Mouse (Mus musculus): ENCODE measurements around the gene Hes5. TPM values are rescaled to one million over a fixed set of nuclear protein-coding genes. Genes with fewer than 3 reads are reported as not detected.

The Hes5 gene
- polyA plus RNA-seq, 1 experiment = 0.47 TPM

DNA sequence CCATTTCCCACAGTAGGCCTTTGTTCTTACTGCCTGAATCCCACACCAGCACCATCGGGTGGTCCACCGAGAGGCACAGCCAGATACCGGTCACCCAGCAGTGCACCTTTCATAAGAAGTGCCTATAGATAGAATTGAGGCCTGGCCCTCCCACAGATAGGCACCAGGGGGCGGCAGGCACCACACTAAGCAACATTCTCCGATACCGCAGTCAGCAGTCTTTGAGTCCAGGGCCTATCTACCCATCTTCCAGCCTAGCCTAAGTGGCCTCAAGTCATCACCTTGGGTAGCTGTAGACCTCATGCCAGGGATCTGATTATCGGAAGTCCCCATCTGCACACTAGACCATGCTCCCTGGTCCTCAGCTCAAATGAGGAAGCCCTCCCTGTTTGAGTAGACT lies 20.8 kb downstream of the Hes5 start:
- peaks cover 47% of the 10 kb centered on the region for H3K36me3 ChIP-seq (ENCODE audit: control insufficient read depth, insufficient read depth, low read length)
- H3K4me1 ChIP-seq (ENCODE audit: control insufficient read depth, insufficient read depth, insufficient read length, low read length) = peaks cover 3% of the 10 kb centered on the region
- H3K4me3 ChIP-seq (ENCODE audit: low read depth, low read length) = no peak overlapping the region
- H3K27ac ChIP-seq (ENCODE audit: insufficient read depth, low read depth, low read length) = no peak overlapping the region
- TF ChIP-seq CTCF (IDR thresholded peaks at IDR 0.05; ENCODE audit: extremely low read depth, insufficient read length, insufficient replicate concordance, low read depth, low read length) (peak; percentile 66; the same call in 1 of the 2 replicates), POLR2A (IDR thresholded peaks at IDR 0.05; ENCODE audit: low read depth, low read length) (no peak)
- 34% methylated on average over 7 of the region's 7 CpGs for WGBS
- H3K27me3 ChIP-seq (ENCODE audit: control insufficient read depth, insufficient read depth, low read length) = no peaks in the 10 kb centered on the region

GRCm38 (mm10) chr4:154982247-154983120 lies 21.8 kb downstream of the Hes5 start:
- Histone ChIP-seq H3K27ac (ENCODE audit: insufficient read depth, low read depth, low read length) (peak overlapping the region; percentile 41), H3K36me3 (ENCODE audit: control insufficient read depth, insufficient read depth, low read length) (peaks cover 38% of the 10 kb centered on the region), H3K27me3 (ENCODE audit: control insufficient read depth, insufficient read depth, low read length) (no peaks in the 10 kb centered on the region), H3K4me3 (ENCODE audit: low read depth, low read length) (no peak overlapping the region), H3K4me1 (ENCODE audit: control insufficient read depth, insufficient read depth, insufficient read length, low read length) (peaks cover 3% of the 10 kb centered on the region)
- WGBS = 70% methylated on average over 19 of the region's 19 CpGs
- TF ChIP-seq CTCF (IDR thresholded peaks at IDR 0.05; ENCODE audit: extremely low read depth, insufficient read length, insufficient replicate concordance, low read depth, low read length) (no peak), POLR2A (IDR thresholded peaks at IDR 0.05; ENCODE audit: low read depth, low read length) (no peak)

DNA sequence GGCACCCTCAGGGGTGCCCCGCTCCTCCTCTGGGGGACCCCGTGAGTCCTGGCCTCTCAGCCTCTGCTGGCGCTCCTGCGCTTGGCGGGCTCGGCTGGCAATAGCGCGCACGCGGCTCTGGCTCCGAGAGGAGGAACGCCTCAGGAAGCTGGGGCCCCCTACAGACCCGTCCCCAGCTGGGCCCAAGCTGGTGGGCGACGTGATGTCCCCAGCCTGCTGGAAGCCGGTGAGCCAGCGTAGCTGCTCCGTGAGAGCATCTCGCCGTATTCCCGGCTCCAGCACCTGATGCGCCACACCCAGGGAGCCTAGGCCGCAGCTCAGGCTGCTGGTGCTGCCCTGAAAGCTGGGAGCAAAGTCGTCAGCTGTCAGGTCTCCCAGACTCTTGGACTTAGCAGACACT lies 23.0 kb downstream of the Hes5 start:
- Histone ChIP-seq H3K4me1 (ENCODE audit: control insufficient read depth, insufficient read depth, insufficient read length, low read length) (peaks cover 3% of the 10 kb centered on the region), H3K36me3 (ENCODE audit: control insufficient read depth, insufficient read depth, low read length) (peaks cover 26% of the 10 kb centered on the region), H3K4me3 (ENCODE audit: low read depth, low read length) (no peak overlapping the region), H3K27ac (ENCODE audit: insufficient read depth, low read depth, low read length) (no peak overlapping the region), H3K27me3 (ENCODE audit: control insufficient read depth, insufficient read depth, low read length) (no peaks in the 10 kb centered on the region)
- no peak for TF ChIP-seq POLR2A (IDR thresholded peaks at IDR 0.05; ENCODE audit: low read depth, low read length)
- TF ChIP-seq CTCF (IDR thresholded peaks at IDR 0.05; ENCODE audit: extremely low read depth, insufficient read length, insufficient replicate concordance, low read depth, low read length) = no peak
- WGBS = 66% methylated on average over 24 of the region's 24 CpGs

DNA sequence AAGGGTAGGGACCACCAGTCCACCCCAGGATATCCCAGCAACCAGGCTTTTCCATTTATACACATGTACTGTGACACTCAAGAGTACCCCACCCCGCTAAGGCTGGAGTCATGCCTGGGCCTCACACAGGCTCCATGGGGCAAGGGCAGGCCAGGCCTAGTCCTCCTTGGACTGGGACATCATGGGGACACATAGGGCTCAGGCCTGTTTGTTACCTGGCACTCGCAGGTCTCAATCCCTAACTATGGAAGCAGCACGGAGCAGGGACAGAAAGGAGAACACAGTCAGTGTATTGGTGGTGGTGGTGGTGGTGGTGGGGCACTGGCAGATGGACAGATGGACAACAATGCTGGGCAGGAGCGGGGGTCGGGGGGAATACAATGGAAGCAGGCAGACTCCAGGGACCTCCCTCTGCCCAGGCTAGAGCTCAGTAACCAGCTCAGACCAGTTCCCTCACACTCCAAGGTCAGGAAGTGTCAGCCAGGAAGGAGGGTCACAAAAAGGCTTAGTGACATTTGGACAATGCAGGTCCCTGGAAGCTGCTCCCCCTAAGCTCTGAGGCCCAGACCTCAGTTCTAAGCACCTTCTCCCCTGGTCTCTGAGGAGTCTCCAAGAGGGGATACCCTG lies 24.5 kb downstream of the Hes5 start:
- H3K4me1 ChIP-seq (ENCODE audit: control insufficient read depth, insufficient read depth, insufficient read length, low read length) = peaks cover 3% of the 10 kb centered on the region
- peaks cover 15% of the 10 kb centered on the region for H3K36me3 ChIP-seq (ENCODE audit: control insufficient read depth, insufficient read depth, low read length)
- H3K27ac ChIP-seq (ENCODE audit: insufficient read depth, low read depth, low read length) = no peak overlapping the region
- 95% methylated on average over 5 of the region's 5 CpGs for WGBS
- H3K4me3 ChIP-seq (ENCODE audit: low read depth, low read length) = no peak overlapping the region
- H3K27me3 ChIP-seq (ENCODE audit: control insufficient read depth, insufficient read depth, low read length) = no peaks in the 10 kb centered on the region
- TF ChIP-seq POLR2A (IDR thresholded peaks at IDR 0.05; ENCODE audit: low read depth, low read length) (no peak), CTCF (IDR thresholded peaks at IDR 0.05; ENCODE audit: extremely low read depth, insufficient read length, insufficient replicate concordance, low read depth, low read length) (no peak)

GRCm38 (mm10) chr4:154986096-154986495 lies 25.4 kb downstream of the Hes5 start:
- Histone ChIP-seq H3K4me1 (ENCODE audit: control insufficient read depth, insufficient read depth, insufficient read length, low read length) (peaks cover 3% of the 10 kb centered on the region), H3K27me3 (ENCODE audit: control insufficient read depth, insufficient read depth, low read length) (no peaks in the 10 kb centered on the region), H3K27ac (ENCODE audit: insufficient read depth, low read depth, low read length) (no peak overlapping the region), H3K4me3 (ENCODE audit: low read depth, low read length) (peak overlapping the region; percentile 8; the same call in 1 of the 2 replicates), H3K36me3 (ENCODE audit: control insufficient read depth, insufficient read depth, low read length) (peaks cover 8% of the 10 kb centered on the region)
- WGBS = 56% methylated on average over 17 of the region's 17 CpGs
- peak; percentile 58; the same call in 1 of the 2 replicates for TF ChIP-seq CTCF (IDR thresholded peaks at IDR 0.05; ENCODE audit: extremely low read depth, insufficient read length, insufficient replicate concordance, low read depth, low read length)
- no peak for TF ChIP-seq POLR2A (IDR thresholded peaks at IDR 0.05; ENCODE audit: low read depth, low read length)

GRCm38 (mm10) chr4:154986750-154987149 lies 26.0 kb downstream of the Hes5 start:
- TF ChIP-seq CTCF (IDR thresholded peaks at IDR 0.05; ENCODE audit: extremely low read depth, insufficient read length, insufficient replicate concordance, low read depth, low read length) = no peak
- no peak for TF ChIP-seq POLR2A (IDR thresholded peaks at IDR 0.05; ENCODE audit: low read depth, low read length)
- 91% methylated on average over 15 of the region's 15 CpGs for WGBS

GRCm38 (mm10) chr4:154994876-154995275 lies 34.2 kb downstream of the Hes5 start:
- TF ChIP-seq POLR2A (IDR thresholded peaks at IDR 0.05; ENCODE audit: low read depth, low read length) (no peak), CTCF (IDR thresholded peaks at IDR 0.05; ENCODE audit: extremely low read depth, insufficient read length, insufficient replicate concordance, low read depth, low read length) (no peak)
- Histone ChIP-seq H3K4me1 (ENCODE audit: control insufficient read depth, insufficient read depth, insufficient read length, low read length) (no peaks in the 10 kb centered on the region), H3K27me3 (ENCODE audit: control insufficient read depth, insufficient read depth, low read length) (no peaks in the 10 kb centered on the region), H3K27ac (ENCODE audit: insufficient read depth, low read depth, low read length) (no peak overlapping the region), H3K4me3 (ENCODE audit: low read depth, low read length) (no peak overlapping the region), H3K36me3 (ENCODE audit: control insufficient read depth, insufficient read depth, low read length) (peaks cover 15% of the 10 kb centered on the region)
- 77% methylated on average over 4 of the region's 4 CpGs for WGBS

More at GRCm38 (mm10) chr4:154986750-154987149, 26.0 kb downstream of the Hes5 start:
- Histone ChIP-seq H3K4me3 (ENCODE audit: low read depth, low read length) (no peak overlapping the region), H3K27me3 (ENCODE audit: control insufficient read depth, insufficient read depth, low read length) (no peaks in the 10 kb centered on the region), H3K27ac (ENCODE audit: insufficient read depth, low read depth, low read length) (no peak overlapping the region), H3K36me3 (ENCODE audit: control insufficient read depth, insufficient read depth, low read length) (peaks cover 5% of the 10 kb centered on the region; the same call in 1 of the 2 replicates), H3K4me1 (ENCODE audit: control insufficient read depth, insufficient read depth, insufficient read length, low read length) (peaks cover 3% of the 10 kb centered on the region)

Measured in small intestine, adult 2 months (tissue).